Mouse (Mus musculus): Measurements from ENCODE around the gene N4bp2l2.

Gene N4bp2l2

DNA sequence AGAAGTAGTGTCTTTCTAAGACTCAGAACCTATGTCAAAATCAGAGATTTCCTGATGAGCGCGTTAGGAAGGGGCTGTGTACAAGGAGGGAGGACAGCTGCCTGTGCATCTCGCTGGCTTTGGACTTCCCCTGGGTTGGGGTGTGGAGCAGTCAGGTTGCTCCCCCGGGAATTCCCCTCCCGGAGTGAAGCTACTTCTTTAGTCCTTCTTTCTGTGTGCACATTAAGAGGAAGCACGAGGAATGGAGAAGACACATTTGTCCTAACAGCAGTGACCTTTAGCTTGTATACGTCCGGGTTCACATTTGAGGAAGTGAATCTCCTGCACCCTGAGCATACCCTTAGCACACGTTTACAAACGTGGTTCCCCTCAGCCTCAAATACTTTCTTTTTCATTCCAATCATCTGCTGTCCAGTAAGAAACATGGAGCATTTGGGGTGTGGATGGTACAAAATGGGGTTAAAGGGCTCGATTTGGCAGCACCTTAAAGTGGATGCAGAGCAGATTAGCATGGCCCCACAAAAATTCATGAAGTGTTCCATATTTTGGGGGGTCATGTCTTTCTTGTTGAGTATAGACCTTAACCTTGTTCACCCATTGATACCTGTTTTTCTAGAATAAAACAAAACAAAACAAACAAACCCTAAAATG lies 70.5 kb downstream of the N4bp2l2 start:
- no peak for DNase-seq

DNA sequence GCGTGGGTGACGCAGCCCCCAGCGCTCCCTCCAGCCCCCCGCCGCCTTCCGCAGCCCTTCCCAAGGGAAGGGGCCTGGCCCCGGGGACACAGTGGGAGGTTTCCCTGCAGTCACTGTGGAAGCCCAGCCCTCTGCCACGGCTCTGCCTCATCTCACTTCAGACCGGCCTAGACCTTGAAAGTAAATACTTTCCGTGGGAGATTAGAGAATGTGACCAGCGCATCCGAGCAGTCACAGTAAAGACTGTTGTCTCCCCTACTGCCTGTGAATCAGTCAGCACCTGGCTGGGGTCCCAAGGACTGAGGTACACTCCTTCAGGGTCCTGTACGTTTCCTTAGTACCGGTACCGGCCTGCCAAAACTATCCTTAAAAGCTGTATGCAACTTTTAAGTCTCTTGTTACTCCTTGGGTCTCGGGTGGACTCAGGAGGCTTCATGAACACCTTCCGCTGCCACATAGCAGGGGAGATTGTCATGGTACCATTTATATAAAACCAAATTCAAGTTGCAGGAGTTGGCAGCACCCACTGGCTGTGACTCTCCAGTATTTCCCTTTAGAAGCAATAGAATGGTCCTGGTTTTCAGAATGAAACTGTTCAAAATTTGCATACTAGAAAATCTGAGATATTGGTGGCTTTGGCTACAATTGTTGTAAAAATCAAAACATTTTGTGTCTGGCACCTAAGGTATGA lies 71.2 kb downstream of the N4bp2l2 start:
- DNase-seq: no peak

DNA sequence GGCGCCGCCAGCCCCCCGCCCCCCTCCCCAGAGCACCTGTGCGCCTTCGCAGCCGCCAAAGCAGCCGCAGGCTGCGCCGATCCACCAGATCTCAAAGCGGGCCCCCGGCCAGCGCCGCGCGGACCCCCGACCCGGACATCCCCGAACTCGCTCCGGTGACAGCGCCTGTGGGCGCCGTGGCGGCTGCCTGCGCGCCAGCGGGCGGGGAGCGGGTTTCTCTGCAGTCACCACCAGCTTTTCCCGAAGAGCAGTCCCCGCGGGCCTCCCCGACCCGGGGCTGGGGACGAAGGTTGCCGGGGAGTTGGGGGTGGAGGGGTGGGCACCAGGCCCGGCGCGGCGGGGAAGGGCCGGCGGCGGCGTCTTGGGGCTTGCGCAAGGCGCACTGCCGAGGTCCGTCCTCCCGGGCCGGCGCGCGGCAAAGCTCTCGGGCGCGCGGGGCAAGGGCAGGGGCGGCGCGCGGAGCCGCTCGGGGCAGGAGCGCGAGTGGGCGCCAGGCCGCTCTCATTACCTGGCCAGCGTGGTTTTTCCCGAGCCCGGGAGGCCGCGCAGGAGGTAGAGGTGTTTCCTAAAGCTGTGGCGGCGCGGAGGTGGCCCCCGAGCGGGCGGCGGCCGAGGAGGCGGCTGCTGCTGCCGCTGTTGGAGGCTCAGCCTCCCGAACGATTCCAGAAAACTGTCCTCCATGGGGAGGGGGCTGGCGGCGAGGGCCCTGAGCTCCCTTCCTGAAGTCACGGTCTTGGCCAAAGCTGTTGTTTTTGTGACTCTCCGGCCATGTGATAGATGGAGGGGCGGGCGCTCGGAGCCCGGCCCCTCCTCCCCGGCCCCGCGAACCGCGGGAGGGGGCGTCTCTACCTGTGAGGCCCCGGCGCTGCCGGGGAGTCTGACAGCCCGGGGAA lies 72.0 kb downstream of the N4bp2l2 start:
- peak; percentile 66 for DNase-seq

DNA sequence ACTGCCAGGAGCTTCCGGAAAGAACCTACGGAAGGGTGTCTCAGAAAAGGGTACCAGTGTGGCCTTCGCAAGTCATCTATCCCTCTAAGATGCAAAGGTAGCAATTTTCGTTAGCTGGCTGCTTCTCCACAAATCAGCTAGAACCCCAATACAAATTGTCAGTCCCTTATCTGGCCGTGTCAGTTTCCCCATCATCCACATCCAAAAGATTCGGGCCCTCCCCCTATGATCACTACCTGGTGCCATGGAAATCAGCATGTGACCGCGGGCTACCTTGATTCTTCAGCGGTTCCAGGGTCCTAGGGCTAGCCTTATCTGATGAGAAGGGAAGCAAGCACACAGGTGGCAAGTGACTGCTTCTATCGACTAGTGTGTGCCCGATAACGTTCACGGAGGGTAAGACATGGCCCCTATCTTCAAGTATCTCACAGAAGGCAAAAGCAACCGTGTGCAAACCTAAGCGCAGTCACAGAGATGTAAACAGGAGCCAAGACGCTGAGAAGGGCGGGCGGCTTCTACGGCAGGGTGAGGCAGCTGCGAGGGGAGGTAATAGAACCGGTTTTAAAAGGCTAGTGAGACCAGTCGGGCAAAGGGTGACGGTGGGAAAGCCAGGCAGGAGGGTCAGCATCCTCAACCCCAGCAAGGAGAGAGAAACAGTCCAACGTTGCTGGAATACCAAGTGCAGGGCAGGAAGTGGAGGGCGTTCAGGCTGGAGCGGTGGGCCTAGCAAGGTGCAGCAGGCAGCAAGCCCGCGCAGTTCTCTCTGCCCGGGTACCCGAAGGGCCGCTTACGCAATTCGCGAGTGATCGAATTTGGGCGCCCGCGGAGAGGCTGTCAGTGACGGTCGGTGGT lies 72.9 kb downstream of the N4bp2l2 start:
- DNase-seq: peak; percentile 53

DNA sequence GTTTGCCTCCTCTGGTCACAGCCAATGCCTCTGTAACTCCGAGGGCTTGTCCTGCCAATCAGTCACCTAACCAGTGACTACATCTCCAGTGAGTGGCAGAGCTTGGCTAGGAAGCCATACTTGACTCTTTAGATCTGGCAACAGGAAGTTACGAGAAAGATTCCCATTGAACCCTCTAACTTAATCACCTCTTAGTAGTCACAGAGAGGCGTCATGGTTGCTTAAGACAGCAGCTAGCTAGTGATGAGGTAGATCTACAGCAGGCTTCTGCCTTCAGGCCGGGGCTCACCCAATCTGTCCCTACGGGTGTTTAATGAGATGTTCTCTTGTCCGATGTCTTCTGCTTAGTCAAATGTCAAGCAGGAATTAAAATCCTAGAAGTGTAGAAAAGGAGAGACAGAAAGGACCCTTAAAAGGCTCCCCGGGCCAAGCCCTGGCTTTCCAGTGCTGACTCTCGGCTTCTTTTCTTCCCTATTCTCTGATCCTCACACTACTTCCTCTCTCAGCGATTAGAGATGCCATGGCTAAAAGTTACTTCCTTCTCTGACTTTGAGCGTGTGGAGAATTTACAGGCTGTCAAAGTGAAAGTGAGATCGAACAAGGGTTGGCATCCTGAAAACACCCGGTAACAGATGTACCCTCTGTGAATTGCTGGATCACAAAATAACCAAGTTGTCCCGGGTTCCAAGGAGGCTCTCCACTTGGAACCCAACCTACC lies 73.6 kb downstream of the N4bp2l2 start:
- no peak for DNase-seq

- no peak for DNase-seq
Observed at GRCm38 (mm10) chr5:150589945-150590344, 76.0 kb downstream of the N4bp2l2 start.

DNA sequence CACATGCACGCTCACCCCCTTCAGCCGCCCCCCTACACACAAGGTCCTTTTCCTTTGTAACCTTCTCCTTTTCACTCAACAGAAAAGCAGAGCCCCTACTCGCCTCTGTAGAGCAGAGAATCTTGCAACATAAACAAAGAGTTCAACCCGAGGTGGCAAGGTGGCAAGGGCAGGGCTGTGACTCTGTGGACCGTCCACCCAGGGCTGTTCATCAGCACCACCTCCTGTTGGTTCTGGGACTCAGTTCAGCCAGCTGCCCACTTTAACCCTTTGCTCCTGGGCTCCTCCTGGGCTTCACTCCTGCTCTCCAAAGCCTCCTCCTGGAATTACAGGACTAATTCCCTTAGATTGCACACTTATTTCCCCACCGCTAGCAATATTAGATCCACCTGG lies 81.7 kb downstream of the N4bp2l2 start:
- no peak for DNase-seq

DNA sequence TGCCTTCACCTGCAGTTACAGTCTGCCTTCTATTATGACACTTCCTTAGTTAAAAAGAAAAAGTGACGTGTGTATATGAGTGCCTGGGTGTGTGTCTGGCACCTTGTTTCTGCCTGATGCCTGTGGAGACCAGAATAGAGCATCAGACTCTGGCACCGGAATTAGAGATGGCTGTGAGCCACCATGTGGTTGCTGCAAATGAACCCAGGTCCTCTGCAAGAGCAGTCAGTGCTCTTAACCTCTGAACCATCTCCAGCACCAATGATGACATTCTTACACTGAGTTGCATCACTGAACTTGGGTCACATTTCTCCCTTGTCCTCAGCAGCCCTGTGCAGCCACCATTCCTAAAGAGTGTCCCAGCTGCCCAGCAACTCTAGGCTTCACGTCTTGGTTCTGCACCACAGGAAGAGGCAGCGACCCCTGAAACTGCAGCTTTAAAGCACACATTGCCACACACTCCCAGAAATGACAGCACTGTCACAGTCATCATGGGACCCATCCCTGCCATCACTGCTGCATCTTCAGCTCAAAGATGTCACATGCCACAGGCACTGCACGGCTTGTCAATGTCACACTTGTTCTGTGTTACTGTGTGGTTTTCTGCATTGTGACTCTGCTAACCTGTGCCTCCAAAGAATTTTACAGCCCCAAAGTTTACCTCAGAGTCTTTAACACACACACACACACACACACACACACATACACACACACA lies 82.2 kb downstream of the N4bp2l2 start:
- DNase-seq: no peak

- DNase-seq: no peak
Observed at GRCm38 (mm10) chr5:150583181-150583580, 82.8 kb downstream of the N4bp2l2 start.

- no peak for DNase-seq
Observed at GRCm38 (mm10) chr5:150581180-150581579, 84.8 kb downstream of the N4bp2l2 start.

DNA sequence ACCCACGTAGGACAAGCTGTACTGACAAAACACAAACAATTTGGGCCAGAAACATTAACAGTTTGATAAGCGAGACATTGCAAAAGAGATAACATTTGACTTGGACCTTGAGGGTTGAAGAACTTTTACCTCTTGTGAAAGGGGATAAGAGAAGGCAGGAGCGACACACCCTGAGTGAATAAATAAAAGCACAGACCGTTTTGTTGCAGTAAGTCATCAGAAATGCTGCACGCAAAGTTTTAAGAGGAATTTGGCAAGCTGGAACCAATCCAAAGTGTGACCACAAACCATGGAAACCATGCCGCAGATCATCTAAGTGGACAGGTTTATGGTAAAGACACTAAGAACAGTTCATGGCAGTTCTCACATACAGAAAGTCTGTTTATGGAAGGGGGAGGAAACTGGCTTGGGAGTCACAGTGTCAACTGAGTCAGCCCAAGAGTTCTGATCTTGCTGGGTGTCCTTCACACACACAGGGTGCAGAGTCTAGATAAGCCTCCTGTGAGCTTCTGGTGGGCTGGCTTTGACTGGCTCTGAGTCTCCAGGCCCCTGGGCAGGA lies 87.3 kb downstream of the N4bp2l2 start:
- DNase-seq: no peak

DNA sequence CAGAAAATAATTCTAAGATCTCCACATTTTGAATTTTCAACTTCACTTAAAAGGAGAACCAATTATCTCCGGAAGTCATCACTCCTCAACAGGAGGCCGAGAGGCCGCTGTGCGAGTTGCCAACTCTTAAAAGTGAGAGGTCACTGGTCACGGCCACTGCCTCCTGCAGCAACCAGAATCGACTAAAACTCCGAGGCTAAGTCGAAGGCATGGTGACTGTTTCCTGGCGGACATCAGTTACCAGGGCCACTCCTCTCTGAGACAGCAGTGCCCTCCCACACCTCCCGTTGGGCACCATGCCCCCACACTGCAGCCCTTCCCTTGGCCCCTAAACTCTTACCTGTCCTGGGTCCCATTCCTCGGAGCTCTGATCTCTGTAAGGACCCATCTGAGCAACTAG lies 89.2 kb downstream of the N4bp2l2 start:
- DNase-seq: no peak

GRCm38 (mm10) chr5:150574885-150575284 lies 91.1 kb downstream of the N4bp2l2 start:
- no peak for DNase-seq

GRCm38 (mm10) chr5:150574403-150574802 lies 91.6 kb downstream of the N4bp2l2 start:
- no peak for DNase-seq

- DNase-seq: no peak
Observed at GRCm38 (mm10) chr5:150570496-150571219, 95.3 kb downstream of the N4bp2l2 start.

- no peak for DNase-seq
Observed at GRCm38 (mm10) chr5:150566971-150567370, 99.0 kb downstream of the N4bp2l2 start.

DNA sequence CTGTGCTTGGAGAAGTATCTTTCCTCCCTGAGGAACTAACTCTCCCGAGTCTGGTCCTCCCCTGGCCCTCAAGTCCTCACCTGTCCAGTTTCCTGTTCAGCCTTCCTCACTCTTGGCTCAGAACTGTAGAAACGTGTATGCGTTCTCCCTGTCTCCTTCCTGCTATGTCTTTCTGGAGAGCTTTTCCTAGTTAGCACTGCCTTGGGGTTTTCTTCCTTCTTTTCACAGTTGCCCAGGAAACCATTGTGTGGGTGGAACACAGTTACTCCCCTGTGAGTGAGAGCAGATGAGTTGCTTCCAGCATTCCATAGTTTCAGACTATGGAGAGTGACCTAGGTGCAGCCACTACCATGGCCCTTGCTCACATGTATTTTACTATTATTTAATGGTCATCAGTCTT lies 99.8 kb downstream of the N4bp2l2 start:
- no peak for DNase-seq

DNA sequence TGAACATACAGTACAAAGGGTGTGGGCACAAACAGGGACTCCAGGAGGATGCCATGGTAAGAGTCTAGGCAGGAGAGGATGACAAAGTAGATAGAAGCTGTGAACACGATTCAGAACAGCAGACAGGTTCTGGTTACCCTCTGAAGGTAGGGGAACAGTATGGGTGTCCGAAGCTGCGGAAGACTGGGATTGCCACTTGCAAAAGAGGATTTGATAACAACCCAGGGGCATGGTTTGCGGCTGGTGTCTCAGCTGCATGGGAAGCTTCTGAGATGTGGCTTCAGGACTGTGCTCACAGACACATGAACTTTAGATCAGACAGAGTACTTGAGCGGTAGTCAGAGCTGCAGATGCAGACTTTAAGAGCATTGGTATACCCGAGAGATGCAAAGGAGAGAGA lies 101.6 kb downstream of the N4bp2l2 start:
- DNase-seq: no peak

DNA sequence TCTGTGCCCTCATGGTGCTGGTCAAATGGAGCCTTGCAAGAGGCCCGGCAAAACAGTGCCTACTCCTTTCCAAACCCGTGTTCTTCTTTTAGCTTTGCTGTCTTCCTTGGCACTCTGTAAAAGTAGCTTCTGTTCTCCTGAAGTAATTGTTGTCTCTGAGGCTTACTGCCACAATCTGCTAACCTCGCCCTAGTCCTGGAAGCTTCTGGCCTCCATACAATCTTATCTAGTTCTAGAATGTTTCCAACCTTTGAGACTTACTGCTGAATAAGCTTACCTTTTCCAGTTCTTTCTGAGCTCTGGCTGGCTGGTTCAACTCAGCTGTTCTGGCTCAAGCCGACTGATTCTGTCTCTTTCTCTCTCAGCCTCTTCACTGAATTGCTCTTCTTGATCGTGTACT lies 104.2 kb downstream of the N4bp2l2 start:
- no peak for DNase-seq

- DNase-seq: no peak
Observed at GRCm38 (mm10) chr5:150561376-150561775, 104.6 kb downstream of the N4bp2l2 start.
